Mouse (Mus musculus) cerebellum, postnatal 36 days (tissue): ENCODE results near the gene Smyd3.

ENCODE experiments used
- DNase-seq, 2 experiments: peaks; one replicate each; pipeline ENCODE4 v3.0.0; 2021 to 2022; ENCODE audit warnings: mixed read lengths in 2 of 2

The Smyd3 gene

DNA sequence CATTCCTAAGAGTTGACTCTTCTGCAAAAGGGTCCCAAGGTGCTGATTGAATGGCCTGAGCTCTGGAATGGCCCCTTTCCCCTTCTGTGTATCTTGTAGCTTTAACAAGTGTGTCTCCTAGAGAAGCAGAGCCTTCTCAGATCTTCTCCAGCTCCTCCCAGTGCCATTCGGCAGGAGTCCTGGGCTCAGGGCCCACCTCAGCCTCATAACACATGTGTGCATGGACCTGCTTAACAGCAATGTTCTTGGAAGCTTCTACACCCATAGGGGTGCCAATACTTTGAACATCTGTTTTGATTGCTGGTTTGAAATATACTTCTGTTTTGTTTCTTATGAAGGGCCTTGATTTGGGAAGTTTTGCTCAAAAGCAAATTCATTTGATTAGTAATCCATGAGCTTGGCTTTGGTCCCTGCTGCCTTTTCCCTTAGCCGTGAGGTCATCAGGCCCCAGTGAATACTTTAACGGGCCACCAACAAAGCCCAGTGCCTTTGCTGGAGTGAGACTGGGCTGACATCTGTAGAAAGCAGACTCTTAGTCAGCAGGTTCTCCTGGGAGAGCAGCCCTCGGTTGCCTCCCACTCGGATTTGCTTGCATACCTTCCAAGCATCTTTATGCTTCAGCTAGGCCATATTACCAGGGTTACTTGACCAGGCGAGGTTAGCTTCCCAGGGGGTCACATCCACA, 583.7 kb downstream of the Smyd3 start:
- DNase-seq, result no peak

- no peak for DNase-seq
Observed at GRCm38 (mm10) chr1:178929531-178929930, 588.3 kb downstream of the Smyd3 start.

GRCm38 (mm10) chr1:178924492-178925183, 593.2 kb downstream of the Smyd3 start:
- no peak for DNase-seq

GRCm38 (mm10) chr1:178917194-178917902, 600.5 kb downstream of the Smyd3 start:
- DNase-seq, result peak; percentile 28 to 31

DNA sequence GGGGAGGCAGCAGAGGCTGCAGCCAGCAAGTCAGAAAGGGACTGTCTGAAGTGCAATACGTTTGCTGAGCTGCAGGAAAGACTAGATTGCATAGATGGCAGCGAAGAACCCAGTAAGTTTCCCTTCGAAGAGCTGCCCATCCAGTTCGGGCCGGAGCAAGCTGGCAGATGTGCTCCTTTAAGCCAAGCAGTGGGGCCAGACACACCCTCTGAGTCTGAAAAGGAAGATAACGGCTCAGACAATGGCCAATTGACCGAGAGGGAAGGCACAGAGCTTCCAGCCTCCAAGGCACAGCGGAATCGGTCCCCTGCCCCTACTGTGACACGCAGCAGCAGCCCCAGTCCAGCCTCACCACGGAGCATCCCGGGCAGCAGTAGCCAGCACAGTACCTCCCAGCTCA, 602.8 kb downstream of the Smyd3 start:
- no peak for DNase-seq

DNA sequence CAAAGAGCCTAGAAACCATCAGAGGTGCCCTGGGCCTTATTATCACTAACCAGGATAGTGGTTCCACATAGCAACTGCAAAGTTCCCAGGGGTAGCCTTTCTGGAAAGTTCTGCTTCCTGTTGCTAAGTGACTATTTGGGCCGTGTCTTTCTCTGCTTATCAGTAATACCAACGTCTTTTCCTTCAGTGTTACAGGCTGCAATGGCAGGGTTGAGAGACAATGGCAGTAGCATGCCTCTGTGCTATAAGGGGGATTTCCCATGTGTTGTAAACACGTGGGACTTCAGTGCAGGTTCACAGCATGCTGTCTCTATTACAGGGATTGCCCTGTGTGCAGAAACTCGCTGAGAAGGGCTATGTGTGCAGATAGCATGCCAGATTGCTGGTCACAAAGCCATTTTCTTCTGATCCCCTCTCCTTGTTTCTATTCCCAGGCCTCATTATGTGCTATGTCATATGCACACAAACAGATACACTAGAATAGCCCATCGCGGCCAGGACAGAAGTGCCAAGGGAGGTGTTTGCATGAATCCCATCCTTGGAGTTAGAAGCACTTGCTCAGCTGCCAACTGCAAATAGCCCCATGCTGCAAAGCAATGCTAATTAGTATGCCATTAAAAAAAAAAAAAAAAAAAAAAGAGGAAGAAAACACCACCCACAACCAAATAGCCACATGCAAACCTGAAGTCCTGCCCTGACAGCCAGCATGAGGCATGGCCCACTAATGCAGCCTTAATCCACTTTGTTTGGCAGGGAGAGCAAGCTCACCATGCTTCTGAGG, 604.7 kb downstream of the Smyd3 start:
- DNase-seq, result no peak

DNA sequence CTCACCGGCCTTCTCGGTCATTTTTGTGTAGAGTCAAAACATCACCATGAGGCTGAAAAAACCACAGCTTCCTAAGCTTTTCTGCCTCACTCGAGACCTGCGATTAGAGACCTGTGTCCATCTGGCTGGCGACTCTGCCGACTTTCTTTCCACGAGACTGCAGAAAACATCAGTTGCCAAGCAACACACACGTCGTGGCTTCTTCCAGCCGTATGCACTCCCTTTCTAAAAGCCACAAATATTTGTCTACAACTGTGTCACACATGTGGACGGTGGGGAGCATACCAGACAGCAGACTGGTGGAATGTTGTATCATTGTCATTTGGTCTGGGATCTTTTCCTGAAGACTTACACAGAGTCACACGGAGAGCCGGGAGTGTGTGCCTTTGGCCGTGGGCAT, 606.9 kb downstream of the Smyd3 start:
- no peak for DNase-seq
